Mouse (Mus musculus): ENCODE measurements around the gene 1700016H13Rik. TPM values are rescaled to one million over a fixed set of nuclear protein-coding genes. Genes with fewer than 3 reads are reported as not detected.

The 1700016H13Rik gene
- total RNA-seq, 2 experiments from 2014 or later = 0.29 TPM; not detected in 1

- no peak for DNase-seq
Measured at GRCm38 (mm10) chr5:103603115-103603893, 52.5 kb downstream of the 1700016H13Rik start.

GRCm38 (mm10) chr5:103598881-103599280 is 56.9 kb downstream of the 1700016H13Rik start:
- no peak for DNase-seq

GRCm38 (mm10) chr5:103598264-103598663 is 57.5 kb downstream of the 1700016H13Rik start:
- no peak for DNase-seq

Other genes with a start within 250 kb of the 1700016H13Rik start
- 1 to 10 TPM; 6.4 to 8.1 TPM for gene Ptpn13, start 230.8 kb downstream of the 1700016H13Rik start, total RNA-seq (2021)
- gene Slc10a6, start 26.6 kb downstream of the 1700016H13Rik start, total RNA-seq (2021) = 1 to 10 TPM in 1 of 2 experiments, under 1 TPM in 1; 0.25 to 1.4 TPM
- 10 to 100 TPM; 30.0 to 31.5 TPM for gene Aff1, start 36.4 kb upstream of the 1700016H13Rik start, total RNA-seq (2021)